Mouse (Mus musculus) heart, embryonic 11.5 days (tissue): ENCODE measurements around the gene Hsdl2. TPM values are rescaled to one million over a fixed set of nuclear protein-coding genes. Genes with fewer than 3 reads are reported as not detected.

Source experiments
- ATAC-seq: fragments of 200-750 bp; cut with Nextera tagmentation; replicated peaks from 2 replicates; pipeline ENCODE4 v1.8.0; 2017; ENCODE audit warnings: moderate library complexity; ENCODE audit not compliant: insufficient number of reproducible peaks, low FRiP score, low TSS enrichment
- H3K27ac ChIP-seq: fragments of 300-500 bp; sonication (generic); 2 replicates; pipeline ENCODE4 v1.5.1; 2014; ENCODE audit warnings: mild to moderate bottlenecking, low read depth, low read length
- H3K27me3 ChIP-seq: fragments of 300-500 bp; sonication (generic); 2 replicates; pipeline ENCODE4 v1.6.1; 2014; ENCODE audit warnings: mild to moderate bottlenecking, low read length, mixed read lengths; ENCODE audit not compliant: control insufficient read depth, insufficient read depth
- H3K36me3 ChIP-seq: fragments of 300-500 bp; sonication (generic); 2 replicates; pipeline ENCODE4 v1.6.1; 2014; ENCODE audit warnings: mild to moderate bottlenecking, low read length, moderate library complexity, mixed read lengths; ENCODE audit not compliant: control insufficient read depth, insufficient read depth
- H3K4me1 ChIP-seq: fragments of 300-500 bp; sonication (generic); 2 replicates; pipeline ENCODE4 v1.6.1; 2014; ENCODE audit warnings: low read length; ENCODE audit not compliant: control insufficient read depth, insufficient read depth
- H3K4me2 ChIP-seq: fragments of 300-500 bp; sonication (generic); 2 replicates; pipeline ENCODE4 v1.6.1; 2014; ENCODE audit warnings: mild to moderate bottlenecking, moderate library complexity
- H3K4me3 ChIP-seq: fragments of 300-500 bp; sonication (generic); 2 replicates; pipeline ENCODE4 v1.5.1; 2014; ENCODE audit warnings: low read depth, low read length
- H3K9ac ChIP-seq: fragments of 300-500 bp; sonication (generic); 2 replicates; pipeline ENCODE4 v1.6.1; 2014; ENCODE audit warnings: mild to moderate bottlenecking, low read depth, low read length, moderate library complexity
- H3K9me3 ChIP-seq: fragments of 300-500 bp; sonication (generic); replicated peaks from 2 replicates; pipeline ENCODE4 v1.6.1; 2016; ENCODE audit warnings: low read length; ENCODE audit not compliant: control insufficient read depth
- WGBS: fragments of 180-500 bp; shearing (Covaris S2); extraction: QIAGEN DNeasy Blood & Tissue Kit; methylation state at CpG from one replicate; pipeline ENCODE4 v1.1.7; 2014; ENCODE audit not compliant: insufficient replicate concordance; 5-methylcytosine and 5-hydroxymethylcytosine counted together
- polyA plus RNA-seq: library from polyadenylated mRNA; unstranded; fragments of >200 nt; fragmentation: Nextera tagmentation; extraction: Ambion mirVana; gene quantifications from 2 replicates; pipeline ENCODE4 v1.2.1, GENCODE M21; 2014

Gene Hsdl2
- polyA plus RNA-seq, 1 experiment from 2014 or later = 30.8 TPM

DNA sequence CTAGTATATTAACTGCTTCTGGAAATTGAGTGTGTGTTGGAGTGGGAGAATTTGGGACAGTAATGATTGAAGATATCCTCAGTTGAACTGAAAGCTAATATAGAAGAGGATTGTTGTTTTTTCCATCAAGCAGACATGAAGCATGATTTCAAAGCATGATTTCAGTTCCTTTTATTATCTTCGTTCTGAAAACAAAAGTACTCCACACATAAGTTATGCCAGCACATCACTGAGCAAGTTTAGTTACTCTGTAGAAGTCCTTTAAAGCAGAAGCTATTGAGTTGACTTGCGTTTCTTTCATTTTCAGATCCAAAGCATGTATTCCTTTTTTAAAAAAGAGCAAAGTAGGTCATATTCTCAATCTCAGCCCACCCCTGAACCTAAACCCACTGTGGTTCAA is 15.2 kb downstream of the Hsdl2 start:
- Histone ChIP-seq H3K4me1 (no peaks in the 10 kb centered on the region), H3K4me3 (no peak overlapping the region), H3K36me3 (peaks cover 3% of the 10 kb centered on the region; the same call in 1 of the 2 replicates), H3K9ac (no peak overlapping the region), H3K27me3 (no peaks in the 10 kb centered on the region), H3K4me2 (no peak overlapping the region), H3K27ac (no peak overlapping the region), H3K9me3 (no peaks in the 10 kb centered on the region)
- 88% methylated on average over 2 of the region's 2 CpGs for WGBS
- no peak for ATAC-seq

DNA sequence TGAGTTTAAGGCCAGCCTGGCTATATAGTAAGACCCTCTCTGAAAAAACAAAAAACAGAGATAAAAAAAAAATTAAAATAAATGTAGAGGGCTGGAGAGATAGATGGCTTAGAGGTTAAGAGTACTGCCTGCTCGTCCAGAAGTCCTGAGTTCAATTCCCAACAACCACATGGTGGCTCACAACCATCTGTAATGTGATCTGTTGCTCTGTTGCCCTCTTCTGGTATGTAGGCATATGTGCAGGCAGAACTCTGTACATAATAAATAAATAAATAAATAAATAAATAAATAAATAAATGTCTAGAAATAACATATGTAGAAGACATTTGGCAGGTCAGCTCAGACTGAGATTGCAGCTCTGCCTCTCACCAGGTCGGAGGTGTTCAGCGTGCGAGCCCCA is 21.3 kb downstream of the Hsdl2 start:
- Histone ChIP-seq H3K36me3 (peaks cover 3% of the 10 kb centered on the region; the same call in 1 of the 2 replicates), H3K9me3 (no peaks in the 10 kb centered on the region), H3K4me3 (no peak overlapping the region), H3K9ac (no peak overlapping the region), H3K27me3 (no peaks in the 10 kb centered on the region), H3K4me2 (no peak overlapping the region), H3K27ac (no peak overlapping the region), H3K4me1 (no peaks in the 10 kb centered on the region)
- no peak for ATAC-seq
- WGBS = 85% methylated on average over 4 of the region's 4 CpGs

DNA sequence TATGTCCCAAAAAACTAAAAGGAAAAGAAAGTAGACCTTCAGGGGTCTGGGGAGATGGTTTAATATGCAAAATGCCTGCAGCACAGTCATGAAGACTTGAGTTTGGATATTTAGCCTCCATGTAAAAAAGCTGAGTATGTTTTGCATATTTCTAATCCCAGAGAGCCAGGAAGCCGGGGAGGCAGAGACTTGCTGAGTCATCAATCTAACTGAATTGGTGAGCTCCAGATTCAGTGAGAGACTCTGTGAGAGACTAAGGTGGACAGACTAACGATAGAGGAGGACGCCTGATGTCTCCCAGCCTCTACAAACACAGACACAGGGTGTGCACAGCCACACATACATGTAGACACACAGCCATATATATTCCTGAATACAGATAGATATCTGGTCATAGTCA is 23.5 kb downstream of the Hsdl2 start:
- Histone ChIP-seq H3K27ac (no peak overlapping the region), H3K4me2 (no peak overlapping the region), H3K27me3 (no peaks in the 10 kb centered on the region), H3K4me3 (no peak overlapping the region), H3K9me3 (no peaks in the 10 kb centered on the region), H3K4me1 (no peaks in the 10 kb centered on the region), H3K36me3 (no peaks in the 10 kb centered on the region), H3K9ac (no peak overlapping the region)
- 80% methylated on average over 3 of the region's 3 CpGs for WGBS
- ATAC-seq = no peak

DNA sequence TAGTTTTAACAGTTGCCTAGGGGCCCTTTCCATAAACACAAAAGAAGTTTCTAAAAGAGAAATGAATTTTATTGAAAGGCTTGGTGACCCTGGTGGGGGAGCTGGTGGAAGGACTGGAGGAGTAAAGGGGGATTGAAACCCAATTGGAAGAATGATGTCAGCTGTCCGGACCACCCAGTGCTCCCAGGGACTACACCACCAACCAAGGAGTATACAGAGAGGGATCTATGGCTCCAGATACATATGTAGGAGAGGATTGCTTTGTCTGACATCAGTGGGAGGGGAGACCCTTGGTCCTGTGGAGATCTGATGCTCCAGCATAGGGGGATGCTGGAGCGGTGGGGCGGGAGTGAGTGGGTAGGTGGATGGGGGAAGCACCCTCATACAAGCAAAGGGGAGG is 24.1 kb downstream of the Hsdl2 start:
- no peak overlapping the region for H3K27ac ChIP-seq
- no peak overlapping the region for H3K4me2 ChIP-seq
- 95% methylated on average over 3 of the region's 3 CpGs for WGBS
- H3K4me1 ChIP-seq = no peaks in the 10 kb centered on the region
- H3K9ac ChIP-seq = no peak overlapping the region
- H3K4me3 ChIP-seq = no peak overlapping the region
- H3K36me3 ChIP-seq = no peaks in the 10 kb centered on the region
- no peaks in the 10 kb centered on the region for H3K27me3 ChIP-seq
- H3K9me3 ChIP-seq = no peaks in the 10 kb centered on the region
- ATAC-seq = no peak

DNA sequence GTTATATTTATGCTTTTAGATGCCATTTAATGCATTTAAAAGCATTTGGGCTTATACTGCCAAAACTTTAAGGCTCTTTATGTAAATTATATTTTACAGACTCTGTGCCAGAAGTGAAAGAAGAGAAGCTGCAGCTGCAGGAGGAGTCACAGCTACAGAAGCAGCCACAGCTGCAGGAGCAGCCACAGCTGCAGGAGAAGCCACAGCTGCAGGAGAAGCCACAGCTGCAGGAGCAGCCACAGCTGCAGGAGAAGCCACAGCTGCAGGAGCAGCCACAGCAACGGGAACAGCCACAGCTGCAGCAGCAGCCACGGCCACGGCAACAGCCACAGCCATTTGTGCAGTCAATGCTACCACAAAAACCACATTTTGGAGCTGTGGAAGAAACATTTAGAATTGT is 29.0 kb downstream of the Hsdl2 start:
- H3K9me3 ChIP-seq = no peaks in the 10 kb centered on the region
- H3K9ac ChIP-seq = no peak overlapping the region
- H3K4me2 ChIP-seq = no peak overlapping the region
- H3K4me1 ChIP-seq = no peaks in the 10 kb centered on the region
- H3K27me3 ChIP-seq = no peaks in the 10 kb centered on the region
- H3K27ac ChIP-seq = no peak overlapping the region
- ATAC-seq = no peak
- no peaks in the 10 kb centered on the region for H3K36me3 ChIP-seq
- H3K4me3 ChIP-seq = no peak overlapping the region
- 73% methylated on average over 3 of the region's 3 CpGs for WGBS

DNA sequence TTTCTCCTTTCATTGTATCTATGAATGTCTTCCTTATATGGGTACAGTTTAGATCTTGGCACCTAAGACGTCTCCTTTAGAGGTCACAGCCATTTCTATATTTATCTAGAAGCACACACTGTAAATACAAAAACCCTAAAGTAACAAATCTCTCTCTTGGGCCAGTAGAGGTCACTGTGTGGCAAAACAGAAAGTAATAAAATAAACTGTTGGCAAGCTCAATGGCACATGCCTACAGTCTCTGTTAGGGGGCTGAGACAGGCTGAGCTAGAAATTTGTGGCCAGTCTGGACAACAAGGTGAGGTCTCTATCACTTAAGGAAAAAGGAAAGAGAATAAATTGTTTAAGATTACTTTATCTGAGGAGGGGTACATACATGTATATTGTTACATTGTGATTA is 33.6 kb downstream of the Hsdl2 start:
- Histone ChIP-seq H3K27ac (no peak overlapping the region), H3K27me3 (no peaks in the 10 kb centered on the region), H3K4me3 (no peak overlapping the region), H3K9me3 (no peaks in the 10 kb centered on the region), H3K9ac (no peak overlapping the region), H3K4me1 (no peaks in the 10 kb centered on the region), H3K36me3 (no peaks in the 10 kb centered on the region), H3K4me2 (no peak overlapping the region)
- no peak for ATAC-seq
- 28% methylated on average over 1 of the region's 1 CpGs for WGBS

DNA sequence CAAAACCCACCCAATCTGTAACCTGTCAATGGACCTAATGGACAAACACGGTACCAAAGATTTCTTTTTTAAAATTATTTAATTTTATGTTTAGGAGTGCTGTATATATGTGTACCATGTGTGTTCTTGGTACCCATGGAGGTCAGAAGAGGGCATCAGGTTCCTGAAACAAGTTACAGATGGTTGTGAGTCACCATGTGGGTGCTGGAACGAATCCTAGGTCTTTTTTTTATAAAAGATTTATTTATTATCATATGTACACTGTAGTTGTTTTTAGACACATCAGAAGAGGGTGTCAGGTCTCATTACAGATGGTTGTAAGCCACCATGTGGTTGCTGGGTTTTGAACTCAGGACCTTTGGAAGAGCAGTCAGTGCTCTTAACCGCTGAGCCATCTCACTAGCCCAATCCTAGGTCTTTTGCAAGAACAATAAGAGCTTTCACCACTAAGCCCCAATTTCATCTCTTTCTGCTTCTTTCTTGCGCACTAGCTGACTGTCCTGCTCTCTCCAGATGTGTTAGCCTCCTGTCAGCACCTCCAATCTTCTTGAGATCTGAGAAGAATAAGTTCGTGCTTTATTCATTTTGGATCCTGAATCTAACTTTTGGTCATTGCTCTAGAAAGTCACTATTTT is 38.4 kb downstream of the Hsdl2 start:
- Histone ChIP-seq H3K9me3 (no peaks in the 10 kb centered on the region), H3K4me3 (no peak overlapping the region), H3K9ac (no peak overlapping the region), H3K27ac (no peak overlapping the region), H3K4me2 (no peak overlapping the region), H3K4me1 (no peaks in the 10 kb centered on the region), H3K36me3 (no peaks in the 10 kb centered on the region), H3K27me3 (no peaks in the 10 kb centered on the region)
- 83% methylated on average over 5 of the region's 5 CpGs for WGBS
- ATAC-seq = no peak

DNA sequence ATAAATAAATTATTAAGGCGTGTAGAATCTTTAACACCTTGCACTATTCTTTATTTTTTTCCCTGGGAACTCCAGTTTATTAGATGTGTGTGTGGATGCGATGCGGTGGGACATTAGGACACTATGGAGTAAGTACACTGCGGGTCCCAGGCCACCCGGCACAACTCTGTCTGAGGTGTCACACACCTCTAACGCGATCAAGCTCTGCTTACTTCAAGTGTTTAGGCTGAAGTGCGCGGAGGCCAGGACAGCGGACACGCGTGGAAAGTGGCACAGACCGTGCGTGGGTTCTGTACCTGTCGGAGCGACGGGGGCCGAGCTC is 44.3 kb downstream of the Hsdl2 start:
- Histone ChIP-seq H3K27ac (peak overlapping the region; percentile 94), H3K9me3 (no peaks in the 10 kb centered on the region), H3K4me3 (peak overlapping the region; percentile 99), H3K27me3 (no peaks in the 10 kb centered on the region), H3K9ac (peak overlapping the region; percentile 94), H3K36me3 (no peaks in the 10 kb centered on the region), H3K4me1 (peaks cover 19% of the 10 kb centered on the region), H3K4me2 (peak overlapping the region; percentile 68)
- 1% methylated on average over 18 of the region's 18 CpGs for WGBS
- peak; percentile 43; the same call in 1 of the 2 replicates for ATAC-seq
